Mouse (Mus musculus) common myeloid progenitor, adult 5-6 weeks (primary cell): Measurements from ENCODE around the gene Gm3383. TPM values are rescaled to one million over a fixed set of nuclear protein-coding genes. Genes with fewer than 3 reads are reported as not detected.
"Not testable (repeated sequence)": the region's sequence is repeated elsewhere in the genome, so short reads cannot be mapped to it uniquely, and the experiment has no call there.

Source experiments
- ATAC-seq: replicated peaks from 2 replicates; pipeline ENCODE4 v1.8.0; 2016; ENCODE audit warnings: low read depth, mild to moderate bottlenecking, moderate TSS enrichment, inconsistent platforms; ENCODE audit not compliant: poor library complexity, severe bottlenecking
- total RNA-seq: library from RNA; stranded (forward); fragments of 200-1000, 187-1606 nt; gene quantifications from 2 replicates; pipeline ENCODE4 v1.2.3, GENCODE M21; 2017

The Gm3383 gene
- total RNA-seq: 0.29 and 1.1 TPM in 2 replicates

DNA sequence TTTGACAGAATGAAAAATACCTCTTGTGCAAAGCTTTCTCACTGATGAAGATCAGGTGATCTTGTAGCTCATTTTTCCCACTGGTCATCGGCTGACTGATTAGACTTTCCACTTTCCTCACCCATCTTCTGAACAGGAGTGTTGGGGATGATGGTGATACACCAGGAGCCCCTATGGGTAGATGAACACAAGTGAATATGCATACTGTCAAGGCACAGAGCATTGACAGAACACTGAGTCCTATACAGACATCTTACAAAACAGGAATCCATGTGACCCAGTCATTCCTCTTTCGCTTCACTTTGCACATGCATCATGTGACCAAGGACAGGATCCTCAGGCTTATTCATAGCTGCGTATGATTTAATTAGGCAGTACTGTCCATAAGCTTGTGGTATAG lies at the start of gene Gm3383:
TSS of gene Gm3383 (minus strand) at position 101 of the 400 bp plus-strand sequence.
- ATAC-seq: not testable (repeated sequence)

DNA sequence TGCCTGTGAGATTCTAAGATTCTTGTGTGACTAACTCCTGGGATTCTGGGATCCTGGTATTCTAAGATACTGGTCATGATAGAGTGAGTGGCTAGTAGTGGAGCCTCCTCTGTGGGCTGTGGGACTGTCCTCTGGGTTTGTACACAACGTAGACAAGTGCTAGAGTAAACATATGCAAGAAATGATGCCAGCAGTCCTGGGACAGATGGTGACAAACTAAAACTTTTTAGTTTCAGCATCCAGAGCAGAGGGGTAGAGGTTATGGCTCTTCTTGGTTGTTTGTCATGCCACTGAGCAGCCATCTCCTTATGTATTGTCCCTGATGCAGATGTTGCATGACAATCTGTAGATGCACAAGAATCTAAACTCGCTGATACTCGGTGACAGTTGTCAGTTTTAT lies 48.1 kb upstream of the Gm3383 start:
- not testable (repeated sequence) for ATAC-seq

GRCm38 (mm10) chr14:5830229-5830628 lies 22.4 kb upstream of the Gm3383 start, which contains the start of gene Gm3424:
TSS of gene Gm3424 (minus strand) at chr14:5830329.
- ATAC-seq: not testable (repeated sequence)

DNA sequence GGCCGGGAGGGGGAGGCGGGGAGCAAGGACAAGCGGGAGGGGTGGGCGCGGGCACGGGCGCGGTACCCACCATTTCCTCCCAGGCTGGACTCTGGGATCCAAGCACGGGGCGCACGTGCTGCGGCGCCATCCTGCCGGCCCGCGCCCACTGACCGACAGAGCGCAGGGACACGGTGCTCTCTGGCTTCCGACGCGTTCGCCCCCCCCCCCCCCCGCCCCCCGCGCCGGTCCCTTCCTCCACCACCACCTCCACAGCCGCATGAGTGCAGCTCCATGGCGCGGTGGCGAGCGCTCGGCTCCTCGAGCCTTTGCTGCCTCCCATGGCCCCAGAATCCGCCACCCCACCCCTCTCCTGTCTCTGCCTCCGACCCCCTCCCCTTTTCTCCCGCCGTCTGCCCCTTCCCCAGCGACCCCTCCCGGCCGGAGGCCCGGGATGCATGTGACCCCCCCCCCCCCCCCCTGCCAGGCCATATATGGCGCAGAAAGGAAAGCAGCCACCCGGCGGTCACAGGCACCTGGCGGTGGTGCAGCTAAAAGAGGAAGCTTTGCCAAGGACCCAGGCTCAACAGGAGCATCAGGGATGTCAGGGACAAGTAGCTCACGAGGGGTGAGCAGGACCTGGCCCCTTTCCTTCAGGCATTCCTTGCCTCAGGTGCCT lies 5.0 kb upstream of the Gm3383 start:
- ATAC-seq: not testable (repeated sequence)

GRCm38 (mm10) chr14:5741477-5741876 lies 66.3 kb downstream of the Gm3383 start, which contains the start of gene Gm3373:
TSS of gene Gm3373 (minus strand) at chr14:5741577.
- not testable (repeated sequence) for ATAC-seq

DNA sequence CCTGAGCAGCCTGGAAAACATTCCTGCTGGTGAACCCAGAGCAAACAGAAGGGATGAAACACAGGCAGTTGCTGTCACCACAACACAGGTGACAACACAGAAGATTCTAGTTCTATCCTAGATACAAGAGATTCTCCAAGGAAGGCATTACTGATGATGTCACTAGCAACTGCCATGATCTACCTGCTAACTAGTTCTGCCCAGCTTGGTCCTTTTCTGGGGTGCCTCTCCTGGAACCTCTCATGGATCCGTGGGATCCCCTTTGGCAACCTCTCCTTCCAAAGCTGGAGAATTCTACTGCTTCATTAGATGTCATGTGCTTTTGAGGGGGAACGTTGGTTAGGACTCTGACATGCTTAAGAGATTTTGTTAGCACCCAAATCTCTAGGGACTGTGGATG lies 120.4 kb downstream of the Gm3383 start, which contains the start of gene Gm9603:
TSS of gene Gm9603 (minus strand) at position 101 of the 400 bp plus-strand sequence.
- not testable (repeated sequence) for ATAC-seq

- not testable (repeated sequence) for ATAC-seq
These were observed 174.9 kb downstream of the Gm3383 start, which contains the start of gene Gm8265 for GRCm38 (mm10) chr14:5632928-5633327. TSS of gene Gm8265 (minus strand) at chr14:5633028.

Other genes starting within 250 kb of the Gm3383 start
- not detected in 2 replicates for gene Gm8265, start 175.0 kb downstream of the Gm3383 start, total RNA-seq
- gene Gm9603, start 120.5 kb downstream of the Gm3383 start, total RNA-seq: not detected in 2 replicates
- gene Gm3373, start 66.4 kb downstream of the Gm3383 start, total RNA-seq: not detected in 2 replicates
- gene Gm3424, start 22.3 kb upstream of the Gm3383 start, total RNA-seq: not detected in 2 replicates
- gene Gm8237, start 72.4 kb upstream of the Gm3383 start, total RNA-seq: not detected in 2 replicates
- not detected in 2 replicates for gene Gm3248, start 153.8 kb upstream of the Gm3383 start, total RNA-seq
- gene Gm3453, start 171.2 kb upstream of the Gm3383 start, total RNA-seq: not detected in 2 replicates